Mouse (Mus musculus): ENCODE results near the gene Bbs9. TPM values are rescaled to one million over a fixed set of nuclear protein-coding genes. Genes with fewer than 3 reads are reported as not detected.

The Bbs9 gene
- polyA plus RNA-seq, 1 experiment from 2014 or later: 2.5 TPM

GRCm38 (mm10) chr9:22698501-22698900 is 223.0 kb downstream of the Bbs9 start:
- no peaks in the 10 kb centered on the region for H3K9me3 ChIP-seq (replicated peaks; ENCODE audit: control insufficient read depth, low read length)
- ATAC-seq (ENCODE audit: low read depth): no peak
- no peak overlapping the region for H3K4me2 ChIP-seq (ENCODE audit: low read depth, low read length)
- H3K4me1 ChIP-seq (ENCODE audit: control insufficient read depth, low read depth, low read length): no peaks in the 10 kb centered on the region
- H3K4me3 ChIP-seq (ENCODE audit: low read depth, low read length): no peak overlapping the region
- no peak overlapping the region for H3K9ac ChIP-seq (ENCODE audit: low read depth, low read length)
- WGBS (ENCODE audit: insufficient replicate concordance): 30% methylated on average over 1 of the region's 1 CpGs
- H3K27me3 ChIP-seq (ENCODE audit: control insufficient read depth, insufficient read depth, low read depth, low read length): no peaks in the 10 kb centered on the region
- H3K36me3 ChIP-seq (ENCODE audit: control insufficient read depth, insufficient read depth): no peaks in the 10 kb centered on the region
- H3K27ac ChIP-seq (ENCODE audit: low read length): no peak overlapping the region

- WGBS (ENCODE audit: insufficient replicate concordance): 47% methylated on average over 1 of the region's 1 CpGs
- ATAC-seq (ENCODE audit: low read depth): no peak
- no peak overlapping the region for H3K9ac ChIP-seq (ENCODE audit: low read depth, low read length)
These were observed 226.6 kb downstream of the Bbs9 start for GRCm38 (mm10) chr9:22702065-22702611.

GRCm38 (mm10) chr9:22702812-22703367 is 227.4 kb downstream of the Bbs9 start:
- Histone ChIP-seq H3K27me3 (ENCODE audit: control insufficient read depth, insufficient read depth, low read depth, low read length) (no peaks in the 10 kb centered on the region), H3K36me3 (ENCODE audit: control insufficient read depth, insufficient read depth) (no peaks in the 10 kb centered on the region), H3K9ac (ENCODE audit: low read depth, low read length) (no peak overlapping the region), H3K27ac (ENCODE audit: low read length) (no peak overlapping the region), H3K4me2 (ENCODE audit: low read depth, low read length) (no peak overlapping the region), H3K4me1 (ENCODE audit: control insufficient read depth, low read depth, low read length) (no peaks in the 10 kb centered on the region), H3K9me3 (replicated peaks; ENCODE audit: control insufficient read depth, low read length) (no peaks in the 10 kb centered on the region), H3K4me3 (ENCODE audit: low read depth, low read length) (no peak overlapping the region)
- no peak for ATAC-seq (ENCODE audit: low read depth)
- WGBS (ENCODE audit: insufficient replicate concordance): 46% methylated on average over 4 of the region's 4 CpGs

More at GRCm38 (mm10) chr9:22702065-22702611, 226.6 kb downstream of the Bbs9 start:
- H3K9me3 ChIP-seq (replicated peaks; ENCODE audit: control insufficient read depth, low read length): no peaks in the 10 kb centered on the region
- H3K4me1 ChIP-seq (ENCODE audit: control insufficient read depth, low read depth, low read length): no peaks in the 10 kb centered on the region
- H3K27ac ChIP-seq (ENCODE audit: low read length): no peak overlapping the region
- H3K27me3 ChIP-seq (ENCODE audit: control insufficient read depth, insufficient read depth, low read depth, low read length): no peaks in the 10 kb centered on the region
- no peak overlapping the region for H3K4me2 ChIP-seq (ENCODE audit: low read depth, low read length)
- no peak overlapping the region for H3K4me3 ChIP-seq (ENCODE audit: low read depth, low read length)
- H3K36me3 ChIP-seq (ENCODE audit: control insufficient read depth, insufficient read depth): no peaks in the 10 kb centered on the region

GRCm38 (mm10) chr9:22703541-22703940 is 228.0 kb downstream of the Bbs9 start:
- H3K36me3 ChIP-seq (ENCODE audit: control insufficient read depth, insufficient read depth): no peaks in the 10 kb centered on the region
- 68% methylated on average over 2 of the region's 2 CpGs for WGBS (ENCODE audit: insufficient replicate concordance)
- H3K27me3 ChIP-seq (ENCODE audit: control insufficient read depth, insufficient read depth, low read depth, low read length): no peaks in the 10 kb centered on the region
- H3K4me1 ChIP-seq (ENCODE audit: control insufficient read depth, low read depth, low read length): no peaks in the 10 kb centered on the region
- no peak overlapping the region for H3K9ac ChIP-seq (ENCODE audit: low read depth, low read length)
- ATAC-seq (ENCODE audit: low read depth): no peak
- no peak overlapping the region for H3K4me3 ChIP-seq (ENCODE audit: low read depth, low read length)
- no peak overlapping the region for H3K27ac ChIP-seq (ENCODE audit: low read length)
- H3K4me2 ChIP-seq (ENCODE audit: low read depth, low read length): no peak overlapping the region
- H3K9me3 ChIP-seq (replicated peaks; ENCODE audit: control insufficient read depth, low read length): no peaks in the 10 kb centered on the region

- no peaks in the 10 kb centered on the region for H3K4me1 ChIP-seq (ENCODE audit: control insufficient read depth, low read depth, low read length)
- H3K4me3 ChIP-seq (ENCODE audit: low read depth, low read length): no peak overlapping the region
- H3K9ac ChIP-seq (ENCODE audit: low read depth, low read length): no peak overlapping the region
- H3K9me3 ChIP-seq (replicated peaks; ENCODE audit: control insufficient read depth, low read length): no peaks in the 10 kb centered on the region
- H3K36me3 ChIP-seq (ENCODE audit: control insufficient read depth, insufficient read depth): no peaks in the 10 kb centered on the region
- no peak overlapping the region for H3K27ac ChIP-seq (ENCODE audit: low read length)
- H3K4me2 ChIP-seq (ENCODE audit: low read depth, low read length): no peak overlapping the region
- no peak for ATAC-seq (ENCODE audit: low read depth)
- no peaks in the 10 kb centered on the region for H3K27me3 ChIP-seq (ENCODE audit: control insufficient read depth, insufficient read depth, low read depth, low read length)
- WGBS (ENCODE audit: insufficient replicate concordance): 71% methylated on average over 11 of the region's 11 CpGs
These were observed 231.8 kb downstream of the Bbs9 start for GRCm38 (mm10) chr9:22707166-22707913.

- Histone ChIP-seq H3K4me1 (ENCODE audit: control insufficient read depth, low read depth, low read length) (no peaks in the 10 kb centered on the region), H3K4me3 (ENCODE audit: low read depth, low read length) (no peak overlapping the region), H3K9ac (ENCODE audit: low read depth, low read length) (no peak overlapping the region), H3K27ac (ENCODE audit: low read length) (no peak overlapping the region), H3K9me3 (replicated peaks; ENCODE audit: control insufficient read depth, low read length) (no peaks in the 10 kb centered on the region), H3K36me3 (ENCODE audit: control insufficient read depth, insufficient read depth) (no peaks in the 10 kb centered on the region), H3K27me3 (ENCODE audit: control insufficient read depth, insufficient read depth, low read depth, low read length) (no peaks in the 10 kb centered on the region), H3K4me2 (ENCODE audit: low read depth, low read length) (no peak overlapping the region)
- WGBS (ENCODE audit: insufficient replicate concordance): 49% methylated on average over 19 of the region's 19 CpGs
- ATAC-seq (ENCODE audit: low read depth): no peak
These were observed 233.6 kb downstream of the Bbs9 start for GRCm38 (mm10) chr9:22708970-22709726.

- Histone ChIP-seq H3K4me1 (ENCODE audit: control insufficient read depth, low read depth, low read length) (no peaks in the 10 kb centered on the region), H3K36me3 (ENCODE audit: control insufficient read depth, insufficient read depth) (no peaks in the 10 kb centered on the region), H3K9ac (ENCODE audit: low read depth, low read length) (no peak overlapping the region), H3K27me3 (ENCODE audit: control insufficient read depth, insufficient read depth, low read depth, low read length) (no peaks in the 10 kb centered on the region), H3K4me2 (ENCODE audit: low read depth, low read length) (no peak overlapping the region), H3K4me3 (ENCODE audit: low read depth, low read length) (no peak overlapping the region), H3K9me3 (replicated peaks; ENCODE audit: control insufficient read depth, low read length) (no peaks in the 10 kb centered on the region), H3K27ac (ENCODE audit: low read length) (no peak overlapping the region)
- 62% methylated on average over 7 of the region's 7 CpGs for WGBS (ENCODE audit: insufficient replicate concordance)
- ATAC-seq (ENCODE audit: low read depth): no peak
These were observed 234.5 kb downstream of the Bbs9 start for GRCm38 (mm10) chr9:22710032-22710431.

- H3K9me3 ChIP-seq (replicated peaks; ENCODE audit: control insufficient read depth, low read length): no peaks in the 10 kb centered on the region
- H3K36me3 ChIP-seq (ENCODE audit: control insufficient read depth, insufficient read depth): no peaks in the 10 kb centered on the region
- 69% methylated on average over 2 of the region's 2 CpGs for WGBS (ENCODE audit: insufficient replicate concordance)
- no peaks in the 10 kb centered on the region for H3K27me3 ChIP-seq (ENCODE audit: control insufficient read depth, insufficient read depth, low read depth, low read length)
- H3K4me1 ChIP-seq (ENCODE audit: control insufficient read depth, low read depth, low read length): no peaks in the 10 kb centered on the region
- ATAC-seq (ENCODE audit: low read depth): no peak
- no peak overlapping the region for H3K27ac ChIP-seq (ENCODE audit: low read length)
- no peak overlapping the region for H3K9ac ChIP-seq (ENCODE audit: low read depth, low read length)
- no peak overlapping the region for H3K4me3 ChIP-seq (ENCODE audit: low read depth, low read length)
- no peak overlapping the region for H3K4me2 ChIP-seq (ENCODE audit: low read depth, low read length)
These were observed 235.8 kb downstream of the Bbs9 start for GRCm38 (mm10) chr9:22711339-22711738.

GRCm38 (mm10) chr9:22712743-22713142 is 237.2 kb downstream of the Bbs9 start:
- H3K27ac ChIP-seq (ENCODE audit: low read length): no peak overlapping the region
- H3K27me3 ChIP-seq (ENCODE audit: control insufficient read depth, insufficient read depth, low read depth, low read length): no peaks in the 10 kb centered on the region
- 49% methylated on average over 3 of the region's 3 CpGs for WGBS (ENCODE audit: insufficient replicate concordance)
- no peaks in the 10 kb centered on the region for H3K4me1 ChIP-seq (ENCODE audit: control insufficient read depth, low read depth, low read length)
- H3K4me3 ChIP-seq (ENCODE audit: low read depth, low read length): no peak overlapping the region
- H3K9me3 ChIP-seq (replicated peaks; ENCODE audit: control insufficient read depth, low read length): no peaks in the 10 kb centered on the region
- no peak overlapping the region for H3K4me2 ChIP-seq (ENCODE audit: low read depth, low read length)
- H3K36me3 ChIP-seq (ENCODE audit: control insufficient read depth, insufficient read depth): no peaks in the 10 kb centered on the region
- no peak for ATAC-seq (ENCODE audit: low read depth)
- no peak overlapping the region for H3K9ac ChIP-seq (ENCODE audit: low read depth, low read length)

Measured in liver, embryonic 16.5 days (tissue).